Comparison of ENCODE assay signal across 27 mouse cellular contexts in the genomic region with DNA sequence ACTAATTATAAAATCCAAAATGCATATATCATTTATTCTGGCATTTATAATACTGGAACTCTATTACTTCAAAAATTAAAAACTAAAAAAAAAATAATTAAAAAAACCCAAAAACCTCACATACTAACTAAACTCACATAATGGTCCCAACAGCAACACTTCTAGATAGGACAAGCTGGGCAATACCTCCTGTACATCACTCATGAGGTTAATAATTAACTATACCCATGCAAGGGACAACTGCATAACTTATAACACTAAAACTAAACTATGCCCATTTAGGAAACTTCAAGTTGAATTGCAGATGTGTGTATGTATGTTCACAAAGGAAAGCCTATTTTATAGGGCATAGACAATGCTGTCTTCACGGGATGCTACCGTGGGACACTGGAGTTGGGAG.
"Had no signal": no experiment of that assay in that cellular context is flagged by ENCODE, and none has a peak within 500 bp of the region (broad histone marks: within the 10 kb centered on the region; RNA-seq: fewer than 3 reads in every experiment).

No protein-coding gene starts in this region.

- H3K27me3 ChIP-seq: embryonic facial prominence, embryonic 12.5 days; embryonic facial prominence, embryonic 13.5 days; embryonic facial prominence, embryonic 15.5 days; forebrain, embryonic 12.5 days; forebrain, embryonic 13.5 days; forebrain, embryonic 15.5 days had no signal

- H3K9me3 ChIP-seq: embryonic facial prominence, embryonic 10.5 days; embryonic facial prominence, embryonic 12.5 days; embryonic facial prominence, embryonic 13.5 days; embryonic facial prominence, embryonic 15.5 days; forebrain, embryonic 10.5 days; forebrain, embryonic 12.5 days; forebrain, embryonic 13.5 days; forebrain, embryonic 15.5 days had no signal

- H3K4me2 ChIP-seq: embryonic facial prominence, embryonic 12.5 days; embryonic facial prominence, embryonic 13.5 days; embryonic facial prominence, embryonic 15.5 days; forebrain, embryonic 12.5 days; forebrain, embryonic 13.5 days; forebrain, embryonic 15.5 days had no signal

- DNase-seq: cerebellum, adult 2 months; cerebellum, adult 8-10 months; cerebellum, adult 9-10 months; cerebellum, adult 9-11 months; cerebellum, postnatal 10 days; cerebellum, postnatal 14 days; cerebellum, postnatal 25 days; cerebellum, postnatal 36 days; embryo, embryonic 11 days; forebrain, postnatal 0 days; gastrocnemius, adult 2 months; gastrocnemius, postnatal 10 days; gastrocnemius, postnatal 14 days; gastrocnemius, postnatal 25 days; gastrocnemius, postnatal 36 days; heart, adult 18-20 months had no signal

- H3K27ac ChIP-seq: embryonic facial prominence, embryonic 10.5 days; embryonic facial prominence, embryonic 12.5 days; embryonic facial prominence, embryonic 13.5 days; embryonic facial prominence, embryonic 15.5 days; forebrain, embryonic 10.5 days; forebrain, embryonic 12.5 days; forebrain, embryonic 13.5 days; forebrain, embryonic 15.5 days; gastrocnemius, adult 2 months had no signal

- H3K36me3 ChIP-seq: embryonic facial prominence, embryonic 10.5 days; embryonic facial prominence, embryonic 12.5 days; embryonic facial prominence, embryonic 13.5 days; embryonic facial prominence, embryonic 15.5 days; forebrain, embryonic 12.5 days; forebrain, embryonic 15.5 days had no signal

- H3K4me3 ChIP-seq: embryonic facial prominence, embryonic 10.5 days; embryonic facial prominence, embryonic 12.5 days; embryonic facial prominence, embryonic 13.5 days; embryonic facial prominence, embryonic 15.5 days; erythroblast, embryonic 14.5 days; forebrain, embryonic 10.5 days; forebrain, embryonic 12.5 days; forebrain, embryonic 13.5 days; forebrain, embryonic 15.5 days; gastrocnemius, adult 2 months had no signal

- H3K9ac ChIP-seq: embryonic facial prominence, embryonic 12.5 days; embryonic facial prominence, embryonic 13.5 days; embryonic facial prominence, embryonic 15.5 days; forebrain, embryonic 12.5 days; forebrain, embryonic 13.5 days; forebrain, embryonic 15.5 days; forebrain, postnatal 0 days had no signal

- H3K4me1 ChIP-seq: embryonic facial prominence, embryonic 12.5 days; embryonic facial prominence, embryonic 13.5 days; embryonic facial prominence, embryonic 15.5 days had no signal

- ATAC-seq: forebrain, embryonic 13.5 days; forebrain, embryonic 14.5 days; forebrain, embryonic 15.5 days; forebrain, embryonic 16.5 days; forebrain, postnatal 0 days had no signal
